Mouse (Mus musculus): Measurements from ENCODE around the gene Stxbp1.
"Not testable (repeated sequence)": the region's sequence is repeated elsewhere in the genome, so short reads cannot be mapped to it uniquely, and the experiment has no call there.

Stxbp1 gene

GRCm38 (mm10) chr2:32874070-32874469, 27.0 kb upstream of the Stxbp1 start:
- no peak for DNase-seq (ENCODE audit: low spot score)

DNA sequence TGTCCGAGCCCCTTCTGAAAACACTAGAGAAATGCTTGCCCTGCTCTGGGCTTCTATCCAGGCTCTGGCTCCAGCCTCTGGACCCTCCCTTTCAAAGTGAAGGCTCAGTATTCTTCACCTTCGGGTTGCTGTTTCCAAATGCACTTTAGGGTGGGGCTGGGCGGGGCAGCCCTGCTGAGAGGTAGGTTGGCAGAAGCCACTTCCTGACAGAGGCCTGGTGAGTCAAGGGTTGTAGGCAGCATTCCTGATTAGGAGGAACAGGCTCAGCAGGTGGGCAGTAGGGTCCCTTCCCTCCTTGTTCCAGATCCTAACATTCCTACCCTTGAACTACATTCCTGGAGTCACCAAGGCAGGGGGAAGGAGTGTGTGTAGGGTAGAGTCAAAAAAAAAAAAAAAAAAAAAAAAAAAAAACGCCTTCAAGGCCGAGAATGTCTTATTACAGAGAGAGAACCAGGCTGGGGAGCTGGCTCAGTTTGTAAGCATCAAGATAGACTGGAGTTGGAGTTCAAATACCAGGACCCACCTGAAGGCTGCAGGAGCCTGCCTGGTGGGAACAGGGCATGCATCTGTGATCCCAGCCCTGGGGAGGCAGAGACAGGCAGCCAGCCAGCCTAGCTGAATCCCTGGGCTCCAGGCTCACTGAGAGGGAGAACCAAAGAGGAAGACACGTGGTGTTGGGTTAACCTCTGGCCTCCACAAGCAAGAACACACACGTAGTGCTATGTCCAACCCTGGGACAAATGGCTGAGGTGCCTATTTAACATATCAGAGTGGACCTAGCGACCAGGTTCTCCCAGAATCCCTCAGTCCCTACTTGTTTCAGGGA, 23.4 kb upstream of the Stxbp1 start:
- DNase-seq (ENCODE audit: low spot score): no peak

DNA sequence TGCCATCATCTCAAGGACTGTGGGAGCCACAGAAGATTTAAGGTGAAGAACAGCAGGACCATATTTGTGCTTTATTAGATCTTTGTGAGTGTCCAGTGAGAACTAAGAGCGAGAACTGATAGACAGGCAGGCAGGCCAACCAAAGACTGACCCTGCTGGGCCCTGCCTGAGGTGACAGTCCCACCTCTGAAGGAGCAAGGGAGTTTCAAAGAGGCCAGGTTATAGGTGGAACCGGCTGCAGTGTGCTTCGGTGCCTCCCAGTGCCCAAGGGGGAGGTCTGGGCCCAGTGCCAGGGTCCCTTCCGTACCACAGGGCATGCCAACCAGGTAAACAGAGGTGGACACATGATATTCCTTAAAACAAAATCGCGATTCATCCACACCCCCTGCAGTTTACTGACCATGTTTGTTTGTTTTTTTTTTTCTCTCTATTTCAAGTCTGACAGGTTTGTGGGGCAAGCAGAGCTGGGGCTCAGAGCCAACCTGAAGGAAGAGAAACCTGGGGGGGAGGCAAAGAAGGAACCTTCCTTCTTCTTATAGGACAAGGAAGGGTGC, 22.8 kb upstream of the Stxbp1 start:
- DNase-seq (ENCODE audit: low spot score): no peak

- no peak for DNase-seq (ENCODE audit: low spot score)
These were observed 20.3 kb upstream of the Stxbp1 start for GRCm38 (mm10) chr2:32867354-32867753.

DNA sequence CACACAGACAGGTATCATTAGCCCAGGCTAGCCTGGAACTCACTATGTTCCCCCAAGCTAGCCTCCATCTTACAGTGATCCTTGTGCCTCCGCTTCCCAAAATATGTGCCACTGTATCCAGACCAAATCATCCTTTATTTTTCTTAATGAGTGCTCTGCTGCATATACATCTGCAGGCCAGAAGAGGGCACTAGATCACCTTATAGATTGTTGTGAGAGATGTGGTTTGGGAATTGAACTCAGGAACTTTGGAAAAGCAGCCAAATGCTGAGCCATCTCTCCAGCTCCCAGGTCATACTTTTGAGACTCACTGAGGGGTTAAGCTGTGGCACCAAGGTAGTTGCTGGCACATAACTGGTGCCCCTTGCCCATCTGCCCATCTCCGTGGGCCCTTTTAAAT, 17.7 kb upstream of the Stxbp1 start:
- DNase-seq (ENCODE audit: low spot score): no peak

DNA sequence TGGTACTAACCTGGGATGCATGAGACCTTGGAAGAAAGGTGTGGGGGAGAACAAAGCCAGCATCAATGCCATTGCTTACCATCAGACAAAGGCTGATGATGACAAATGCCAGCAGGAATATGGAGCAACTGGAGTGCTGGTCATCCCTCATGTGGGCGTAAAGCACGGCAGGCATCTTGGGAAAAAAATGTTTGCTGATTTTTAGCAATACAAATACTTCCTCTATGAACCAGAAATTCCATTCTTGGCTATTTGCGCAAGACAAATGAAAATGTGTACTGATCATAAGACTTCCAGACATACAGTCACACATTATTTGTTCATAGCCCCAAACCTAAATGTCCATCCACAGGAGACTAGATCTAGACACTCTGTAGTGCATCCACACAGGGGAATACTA, 16.3 kb upstream of the Stxbp1 start:
- DNase-seq (ENCODE audit: low spot score): no peak

DNA sequence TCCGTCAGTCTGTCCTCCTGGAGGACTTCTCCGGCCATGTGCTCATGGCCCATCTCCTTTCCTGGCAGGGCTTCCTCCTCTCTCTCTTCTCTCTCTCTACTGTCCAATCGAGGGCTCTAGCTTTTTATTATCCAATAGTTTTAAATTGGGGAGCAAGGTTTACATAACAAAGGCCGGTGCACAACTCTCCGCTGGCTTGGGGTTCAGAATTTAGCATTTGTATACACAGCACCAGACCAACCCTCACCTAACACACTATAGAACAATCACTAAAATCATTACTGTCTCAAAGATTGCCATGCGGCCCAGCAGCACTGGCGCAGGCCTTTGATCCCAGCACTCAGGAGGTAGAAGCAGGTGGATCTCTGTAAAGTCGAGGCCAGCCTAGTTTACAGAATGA, 13.8 kb upstream of the Stxbp1 start:
- DNase-seq (ENCODE audit: low spot score): no peak

DNA sequence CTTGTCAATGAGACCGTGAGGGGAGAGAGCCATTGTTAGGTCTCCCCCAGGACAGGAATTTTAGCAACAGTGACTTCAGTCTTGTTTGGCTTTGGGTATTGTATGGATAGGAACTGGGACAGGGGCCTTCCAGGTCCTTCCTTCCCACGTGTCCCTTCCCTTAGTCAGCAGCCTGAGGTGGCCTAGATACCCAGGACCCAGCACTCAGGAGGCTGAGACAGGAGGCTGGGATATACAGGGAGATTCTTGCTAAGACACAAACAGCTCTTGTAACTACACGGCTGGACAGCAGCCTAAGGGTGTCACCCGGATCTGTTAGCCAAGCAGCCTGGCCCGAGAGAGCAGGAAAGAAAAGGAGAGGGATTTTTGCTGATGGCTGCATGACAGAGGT, 12.6 kb upstream of the Stxbp1 start:
- DNase-seq (ENCODE audit: low spot score): no peak

GRCm38 (mm10) chr2:32859010-32859621, 12.1 kb upstream of the Stxbp1 start:
- no peak for DNase-seq (ENCODE audit: low spot score)

DNA sequence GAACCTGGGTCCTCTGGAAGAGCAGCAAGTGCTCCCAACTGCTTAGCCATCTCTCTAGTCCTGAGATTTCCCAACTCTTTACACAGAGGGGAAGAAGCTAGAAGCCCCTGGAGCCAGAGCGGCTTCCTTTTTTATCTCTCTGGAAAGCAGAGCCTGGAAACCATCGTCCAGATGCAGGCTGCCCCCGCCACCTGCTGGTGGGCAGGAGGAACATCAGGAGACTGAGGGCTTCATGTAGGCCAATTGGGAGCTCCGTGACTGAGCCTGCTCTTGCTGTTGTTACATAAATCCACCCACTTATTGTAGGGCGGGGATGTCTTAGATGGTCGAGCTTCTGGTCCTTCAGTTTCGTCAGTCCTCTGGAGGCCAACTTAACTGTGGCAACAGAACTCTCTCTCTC, 10.5 kb upstream of the Stxbp1 start:
- DNase-seq (ENCODE audit: low spot score): peak; percentile 78

DNA sequence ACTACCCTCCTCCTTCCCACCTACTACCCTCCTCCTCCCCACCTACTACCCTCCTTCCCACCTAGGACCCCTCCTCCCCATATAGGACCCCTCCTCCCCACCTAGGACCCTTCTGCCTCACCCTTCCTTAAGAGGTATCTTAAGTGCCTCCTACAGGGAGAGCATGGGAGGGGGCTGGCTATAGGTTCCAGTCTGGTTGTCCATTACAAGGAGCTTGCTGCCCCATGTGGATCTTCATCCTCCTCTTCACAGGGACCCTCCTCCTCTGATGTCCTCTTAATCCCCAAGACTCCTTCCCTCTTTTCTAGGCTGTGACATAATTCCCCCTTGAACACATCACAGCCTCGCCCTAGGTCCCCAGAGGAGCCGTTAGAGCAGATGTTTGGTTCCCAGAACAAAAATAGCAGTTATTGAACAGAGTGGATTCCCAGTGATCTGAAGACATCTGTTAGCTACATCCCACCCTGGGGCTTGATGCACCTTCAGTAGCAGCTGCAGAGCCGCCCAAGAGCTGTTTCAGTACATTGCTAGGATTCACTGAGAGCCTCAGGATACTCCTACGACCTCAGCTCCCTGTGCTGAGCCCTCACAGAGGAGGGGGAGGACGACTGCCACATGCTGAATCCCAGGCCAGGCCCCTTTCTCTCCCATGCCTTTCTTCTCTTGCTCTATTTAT, 8.9 kb upstream of the Stxbp1 start:
- DNase-seq (ENCODE audit: low spot score): no peak

DNA sequence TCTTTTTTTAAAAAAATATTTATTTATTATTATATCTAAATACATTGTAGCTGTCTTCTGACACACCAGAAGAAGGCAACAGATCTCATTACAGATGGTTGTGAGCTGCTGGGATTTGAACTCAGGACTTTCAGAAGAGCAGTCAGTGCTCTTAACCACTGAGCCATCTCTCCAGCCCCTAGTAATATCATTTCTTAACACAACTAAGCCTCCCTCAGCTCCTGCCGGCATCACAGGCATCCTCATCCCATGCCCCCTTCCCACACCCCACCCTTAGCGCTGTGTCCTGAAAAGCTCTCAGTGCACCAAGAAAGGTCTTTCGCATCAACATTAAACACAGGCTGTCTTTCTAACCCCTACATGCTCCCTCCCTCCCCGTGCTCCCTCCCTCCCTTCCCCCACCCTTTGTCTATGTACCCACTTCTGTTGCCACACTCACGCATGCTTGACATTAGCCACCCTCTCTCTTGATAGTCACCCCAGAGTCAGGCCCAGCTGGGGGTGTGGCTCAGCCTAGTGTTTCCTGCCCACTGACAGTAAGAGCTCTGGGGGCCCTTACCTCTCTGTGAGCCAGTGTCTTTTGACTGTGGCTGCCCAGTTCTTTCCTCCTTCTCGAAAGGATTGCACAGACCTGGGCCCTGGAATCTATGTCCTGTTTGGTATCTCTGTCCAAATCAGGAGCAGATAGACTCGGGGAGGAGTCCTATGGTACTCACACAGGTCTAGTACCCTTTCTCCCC, 8.2 kb upstream of the Stxbp1 start:
- no peak for DNase-seq (ENCODE audit: low spot score)

DNA sequence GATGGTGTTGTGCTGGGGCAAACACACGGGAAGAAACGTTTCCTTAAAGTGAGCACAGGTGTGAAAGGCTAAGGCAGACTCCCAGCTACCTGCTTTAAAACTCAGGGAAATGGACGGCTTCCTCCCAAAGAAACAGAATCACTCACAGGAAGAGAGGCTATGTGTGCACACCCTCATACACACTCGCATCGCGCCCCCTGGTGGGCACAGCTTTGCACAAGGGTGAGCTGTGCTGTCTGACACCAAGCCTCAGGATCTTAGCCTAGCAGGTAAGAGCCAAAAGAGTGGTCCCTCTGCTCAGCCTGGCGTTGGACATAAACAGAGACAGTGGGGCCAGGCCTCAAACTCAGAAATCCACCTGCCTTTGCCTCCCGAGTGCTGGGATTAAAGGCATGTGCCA, 7.2 kb upstream of the Stxbp1 start:
- DNase-seq (ENCODE audit: low spot score): peak; percentile 86

- not testable (repeated sequence) for DNase-seq (ENCODE audit: low spot score)
These were observed 6.7 kb upstream of the Stxbp1 start for GRCm38 (mm10) chr2:32853716-32854115.

GRCm38 (mm10) chr2:32852156-32852555, 5.1 kb upstream of the Stxbp1 start:
- peak; percentile 46 for DNase-seq (ENCODE audit: low spot score)

DNA sequence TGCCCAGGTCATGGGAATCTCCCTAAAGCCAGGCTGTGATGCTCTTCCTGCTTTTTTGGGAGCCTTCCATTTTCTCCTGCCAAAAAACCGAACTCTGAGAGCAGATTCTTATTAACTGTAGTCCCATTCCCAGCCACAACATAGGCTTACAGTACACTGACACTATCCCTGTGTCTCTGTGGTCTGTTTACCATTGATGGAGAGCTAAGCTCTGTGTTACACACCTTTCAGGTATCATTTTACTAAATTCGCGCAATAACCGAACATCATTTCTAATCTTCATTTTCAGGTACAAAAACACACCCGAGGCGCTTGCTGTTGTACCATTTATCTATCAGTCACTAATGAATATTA, 400 bp upstream of the Stxbp1 start:
- DNase-seq (ENCODE audit: low spot score): no peak

- peak; percentile 51 for DNase-seq (ENCODE audit: low spot score)
These were observed 792 bp downstream of the Stxbp1 start for GRCm38 (mm10) chr2:32846101-32846804.

DNA sequence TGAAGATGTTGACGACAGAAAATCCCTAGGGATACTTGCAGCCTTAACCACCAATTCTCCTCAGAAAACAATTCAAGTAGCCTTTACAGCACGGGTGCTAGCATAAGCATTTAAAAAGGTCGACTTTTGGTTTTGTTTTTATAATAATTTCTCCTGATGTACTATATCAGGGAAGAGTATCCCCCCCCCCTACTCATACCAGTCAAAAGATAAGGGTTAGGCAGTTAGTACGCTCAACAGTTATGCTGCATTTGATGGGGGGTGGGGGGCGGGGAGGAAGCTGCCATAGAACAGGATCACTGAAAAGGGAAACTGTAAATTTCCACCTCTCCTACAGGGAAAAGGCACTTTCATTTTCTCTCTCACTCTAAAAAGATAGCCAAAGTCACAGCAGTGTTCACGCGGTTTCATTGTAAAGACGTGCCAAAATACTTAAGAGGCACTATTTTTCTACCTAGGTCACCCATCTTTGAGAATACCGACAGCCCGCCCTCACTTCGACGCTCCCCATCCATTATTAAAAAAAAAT, 1.4 kb downstream of the Stxbp1 start:
- no peak for DNase-seq (ENCODE audit: low spot score)

- DNase-seq (ENCODE audit: low spot score): no peak
These were observed 4.5 kb downstream of the Stxbp1 start for GRCm38 (mm10) chr2:32842558-32842957.

GRCm38 (mm10) chr2:32841099-32841498, 5.9 kb downstream of the Stxbp1 start:
- DNase-seq (ENCODE audit: low spot score): no peak

DNA sequence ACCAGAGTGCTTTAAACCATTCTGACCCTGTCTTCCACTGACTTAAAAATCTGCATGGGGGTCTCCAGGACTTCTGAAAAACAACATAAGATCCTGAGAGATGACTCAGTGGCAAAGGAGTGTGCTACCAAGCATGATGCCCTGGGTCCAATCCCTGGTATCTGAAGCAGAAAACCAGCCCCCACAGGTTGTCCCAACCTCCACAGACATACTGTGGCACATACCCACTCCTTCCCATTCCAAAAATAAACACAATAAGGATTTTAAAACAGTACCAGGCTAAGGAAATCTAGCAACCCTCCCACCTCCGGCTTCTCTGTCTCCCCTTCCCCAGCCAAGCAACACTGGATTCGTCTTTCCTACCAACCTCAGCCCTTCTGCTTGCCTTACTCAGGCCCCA, 7.8 kb downstream of the Stxbp1 start:
- DNase-seq (ENCODE audit: low spot score): no peak
